Mouse (Mus musculus): ENCODE results near the gene Igfn1. TPM values are rescaled to one million over a fixed set of nuclear protein-coding genes. Genes with fewer than 3 reads are reported as not detected.

The Igfn1 gene
- polyA plus RNA-seq, 1 experiment from 2014 or later = not detected

DNA sequence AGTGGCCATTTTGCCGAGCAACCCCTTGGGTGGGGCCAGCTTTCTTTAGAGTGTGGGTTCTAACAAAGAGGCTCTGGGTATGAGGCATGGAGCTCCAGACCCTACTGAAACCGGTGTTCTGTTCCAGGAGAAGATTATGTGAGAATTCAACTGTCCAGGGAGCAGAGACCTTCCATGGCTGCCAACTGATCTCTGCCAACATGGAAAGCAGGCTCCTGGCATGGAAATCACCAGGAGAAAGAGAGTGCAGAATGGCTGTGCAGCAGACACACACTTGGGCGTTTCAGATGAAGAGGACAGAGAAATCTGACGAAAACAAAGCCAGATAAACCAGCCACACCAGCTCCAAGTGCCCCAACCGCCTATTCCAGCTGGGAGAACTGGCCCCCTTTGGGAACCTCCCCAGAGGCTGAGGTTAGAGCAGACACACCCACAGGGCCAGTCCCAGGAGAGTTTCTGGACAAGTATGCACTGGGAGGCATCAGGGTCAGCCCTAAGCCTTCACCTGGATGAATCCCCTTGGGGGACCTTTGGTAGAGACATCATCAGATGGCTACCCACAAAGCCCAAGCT lies 89.6 kb downstream of the Igfn1 start:
- Histone ChIP-seq H3K9me3 (replicated peaks) (no peaks in the 10 kb centered on the region), H3K36me3 (no peaks in the 10 kb centered on the region), H3K27ac (replicated peaks) (no peak overlapping the region), H3K4me1 (peaks cover 19% of the 10 kb centered on the region), H3K27me3 (ENCODE audit: low read depth, poor library complexity, severe bottlenecking) (peaks cover 89% of the 10 kb centered on the region), H3K4me3 (no peak overlapping the region)
- 32% methylated on average over 5 of the region's 5 CpGs for WGBS
- no peak for DNase-seq (ENCODE audit: low spot score)

DNA sequence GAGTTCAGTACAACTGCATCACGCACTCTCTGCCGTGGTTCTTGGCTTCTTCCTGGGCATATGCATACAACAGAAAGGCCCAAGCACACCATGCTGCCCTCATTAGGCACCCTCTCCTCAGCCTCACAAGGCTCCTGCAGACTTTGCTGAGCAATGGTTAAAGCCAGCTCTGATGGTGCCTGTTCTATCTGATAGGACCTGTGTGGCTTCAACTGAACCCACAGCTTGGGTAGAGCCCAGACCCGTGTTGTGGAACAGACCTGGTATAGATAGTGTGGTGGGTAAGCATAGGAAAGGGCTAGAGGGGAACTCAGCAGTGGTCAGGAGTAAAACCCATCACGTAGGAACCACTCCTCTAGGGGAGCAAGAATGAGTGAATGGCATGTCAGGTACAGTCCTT lies 92.5 kb downstream of the Igfn1 start:
- WGBS = 74% methylated on average over 4 of the region's 4 CpGs
- H3K27me3 ChIP-seq (ENCODE audit: low read depth, poor library complexity, severe bottlenecking) = peaks cover 89% of the 10 kb centered on the region

DNA sequence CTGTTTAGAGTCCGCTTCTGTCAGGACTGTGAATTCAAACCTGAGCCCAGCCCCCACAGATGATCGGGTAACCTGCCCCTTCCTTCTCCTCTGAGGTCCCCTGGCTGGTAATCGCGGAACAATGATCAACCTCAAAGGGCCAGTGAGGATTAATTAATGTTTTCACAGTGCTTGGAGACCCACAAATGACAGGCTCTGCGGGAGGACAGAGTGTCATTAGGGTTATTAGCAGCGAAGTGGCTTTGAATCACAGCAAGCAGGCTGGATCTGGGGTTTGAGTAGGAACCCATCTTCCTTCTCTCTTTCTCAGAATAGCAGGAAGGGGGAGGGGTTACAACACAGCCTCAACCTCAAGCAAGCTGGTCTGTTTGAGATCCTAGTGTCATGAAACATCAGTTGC lies 96.8 kb downstream of the Igfn1 start:
- 8% methylated on average over 6 of the region's 6 CpGs for WGBS
- Histone ChIP-seq H3K36me3 (no peaks in the 10 kb centered on the region), H3K9me3 (replicated peaks) (no peaks in the 10 kb centered on the region), H3K27ac (replicated peaks) (0 out of 2 replicates have a peak overlapping the region, but pooled peaks have one; percentile 9), H3K4me3 (0 out of 2 replicates have a peak overlapping the region, but pooled peaks have one; percentile 4), H3K4me1 (peaks cover 12% of the 10 kb centered on the region), H3K27me3 (ENCODE audit: low read depth, poor library complexity, severe bottlenecking) (peaks cover 52% of the 10 kb centered on the region)
- DNase-seq (ENCODE audit: low spot score) = no peak

More for the DNA sequence above, 92.5 kb downstream of the Igfn1 start:
- H3K4me3 ChIP-seq = no peak overlapping the region
- peaks cover 24% of the 10 kb centered on the region for H3K4me1 ChIP-seq
- no peak for DNase-seq (ENCODE audit: low spot score)
- no peaks in the 10 kb centered on the region for H3K9me3 ChIP-seq (replicated peaks)
- H3K27ac ChIP-seq (replicated peaks) = no peak overlapping the region
- H3K36me3 ChIP-seq = no peaks in the 10 kb centered on the region

DNA sequence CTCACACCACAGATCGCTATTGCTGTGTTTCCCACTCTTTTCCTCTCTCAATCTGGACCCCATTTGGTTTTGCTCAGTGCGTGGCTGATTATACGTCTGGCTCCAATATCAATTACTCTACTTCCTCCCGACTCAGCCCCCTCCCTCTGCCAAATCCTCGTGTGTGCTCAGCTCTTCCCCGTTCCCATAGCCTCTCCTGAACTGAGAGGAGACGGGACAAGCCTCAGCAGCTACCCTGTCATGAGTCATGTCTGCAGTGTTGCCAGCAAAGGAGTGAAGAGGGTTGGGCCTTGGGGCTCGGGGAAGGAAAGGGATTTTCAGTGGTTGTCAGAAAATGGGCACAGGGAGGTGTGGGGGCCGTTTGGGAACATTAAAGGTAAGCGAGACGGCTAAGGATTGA lies 99.4 kb downstream of the Igfn1 start:
- peaks cover 32% of the 10 kb centered on the region for H3K27me3 ChIP-seq (ENCODE audit: low read depth, poor library complexity, severe bottlenecking)
- 84% methylated on average over 11 of the region's 11 CpGs for WGBS

More for the DNA sequence above, 99.4 kb downstream of the Igfn1 start:
- H3K4me3 ChIP-seq = no peak overlapping the region
- no peak overlapping the region for H3K27ac ChIP-seq (replicated peaks)
- no peaks in the 10 kb centered on the region for H3K9me3 ChIP-seq (replicated peaks)
- DNase-seq (ENCODE audit: low spot score) = no peak
- H3K4me1 ChIP-seq = peaks cover 12% of the 10 kb centered on the region
- H3K36me3 ChIP-seq = no peaks in the 10 kb centered on the region

Other genes with a start within 250 kb of the Igfn1 start
- gene Phlda3, start 240.2 kb downstream of the Igfn1 start, polyA plus RNA-seq (2016; fragmentation: Nextera tagmentation; extraction: Ambion mirVana) = 20.4 and 22.8 TPM in 2 replicates
- gene Tnni1, start 226.9 kb downstream of the Igfn1 start, polyA plus RNA-seq (2016; fragmentation: Nextera tagmentation; extraction: Ambion mirVana) = 0.72 and 0.78 TPM in 2 replicates
- gene Lad1, start 187.7 kb downstream of the Igfn1 start, polyA plus RNA-seq (2016; fragmentation: Nextera tagmentation; extraction: Ambion mirVana) = 0.15 and 0.59 TPM in 2 replicates
- gene Tnnt2, start 170.0 kb downstream of the Igfn1 start, polyA plus RNA-seq (2016; fragmentation: Nextera tagmentation; extraction: Ambion mirVana) = 0.70 and 0.74 TPM in 2 replicates
- not detected in 2 replicates for gene Pkp1, start 87.1 kb downstream of the Igfn1 start, polyA plus RNA-seq (2016; fragmentation: Nextera tagmentation; extraction: Ambion mirVana)
- 149 and 156 TPM in 2 replicates for gene Tmem9, start 1.8 kb upstream of the Igfn1 start, polyA plus RNA-seq (2016; fragmentation: Nextera tagmentation; extraction: Ambion mirVana)
- gene Ascl5, start 44.5 kb upstream of the Igfn1 start, polyA plus RNA-seq (2016; fragmentation: Nextera tagmentation; extraction: Ambion mirVana) = not detected in 2 replicates
- gene Cacna1s, start 46.4 kb upstream of the Igfn1 start, polyA plus RNA-seq (2016; fragmentation: Nextera tagmentation; extraction: Ambion mirVana) = 0.14 TPM in 1 of 2 replicates, not detected in the other
- 4.9 and 9.5 TPM in 2 replicates for gene Kif21b, start 125.0 kb upstream of the Igfn1 start, polyA plus RNA-seq (2016; fragmentation: Nextera tagmentation; extraction: Ambion mirVana)
- 0.22 TPM in 1 of 2 replicates, not detected in the other for gene Mroh3, start 206.5 kb upstream of the Igfn1 start, polyA plus RNA-seq (2016; fragmentation: Nextera tagmentation; extraction: Ambion mirVana)
- 17.6 and 18.8 TPM in 2 replicates for gene Inava, start 227.9 kb upstream of the Igfn1 start, polyA plus RNA-seq (2016; fragmentation: Nextera tagmentation; extraction: Ambion mirVana)